Mouse (Mus musculus) layer of hippocampus, postnatal 25 days (tissue): ENCODE measurements around the gene Hmga1b. TPM values are rescaled to one million over a fixed set of nuclear protein-coding genes. Genes with fewer than 3 reads are reported as not detected.
"Not testable (repeated sequence)": the region's sequence is repeated elsewhere in the genome, so short reads cannot be mapped to it uniquely, and the experiment has no call there.

Source experiments
- DNase-seq, 2 experiments: peaks; one replicate each; pipeline ENCODE4 v3.0.0; 2022; ENCODE audit warnings: mixed read lengths in 2 of 2, low spot score in 1 of 2; ENCODE audit errors: extremely low spot score in 1 of 2
- total RNA-seq, 2 experiments: library from RNA; stranded (reverse); gene quantifications; 2 replicates each; pipeline ENCODE4 v1.2.3; 2021

The Hmga1b gene
- total RNA-seq, 2 experiments from 2014 or later: 19.9 to 22.8 TPM

DNA sequence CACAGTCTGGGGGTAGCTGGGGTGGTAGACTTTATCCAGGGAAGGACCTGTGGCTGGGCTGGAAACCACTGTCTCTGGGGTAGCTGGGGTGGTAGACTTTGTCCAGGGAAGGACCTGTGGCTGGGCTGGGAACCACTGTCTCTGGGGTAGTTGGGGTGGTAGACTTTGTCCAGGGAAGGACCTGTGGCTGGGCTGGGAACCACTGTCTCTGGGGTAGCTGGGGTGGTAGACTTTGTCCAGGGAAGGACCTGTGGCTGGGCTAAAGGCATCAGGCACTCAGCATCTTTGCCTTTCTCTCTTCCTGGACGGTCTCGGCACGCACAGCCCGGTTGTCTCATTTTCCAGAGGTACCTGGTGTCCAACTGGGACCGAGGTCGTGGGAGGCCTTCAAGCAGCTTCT, 18.8 kb downstream of the Hmga1b start:
- DNase-seq: not testable (repeated sequence)

DNA sequence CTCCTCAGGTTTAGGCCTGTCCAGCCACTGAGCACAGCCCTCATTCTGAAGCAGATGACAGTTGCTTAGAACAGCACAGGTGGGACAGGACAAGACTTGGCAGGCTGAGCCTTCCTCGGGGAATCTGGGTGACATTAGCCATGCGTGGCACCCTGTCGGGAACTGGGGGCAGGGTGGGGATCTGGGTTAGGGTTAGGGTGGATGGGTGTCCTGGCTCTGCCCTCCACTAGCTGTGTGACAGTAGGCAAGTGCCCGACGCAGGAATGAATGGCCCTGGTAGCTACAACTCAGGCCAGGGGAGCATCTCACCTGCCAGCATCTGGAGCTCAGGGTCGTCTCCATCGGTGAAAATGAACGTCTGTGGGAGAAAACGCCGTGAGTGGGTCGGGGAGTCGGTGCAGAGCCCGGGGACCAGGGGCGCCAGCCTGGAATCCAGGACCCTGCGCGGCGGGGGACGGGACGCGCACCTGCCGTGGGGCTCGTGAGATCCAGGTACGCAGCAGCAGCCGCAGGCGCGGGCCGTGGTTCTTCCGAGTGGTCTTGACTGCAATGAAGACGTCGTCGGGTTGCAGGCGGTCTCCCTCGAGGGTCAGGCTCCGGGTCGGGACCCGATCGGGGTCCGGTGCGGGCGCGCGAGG, 21.0 kb downstream of the Hmga1b start:
- DNase-seq: no peak

DNA sequence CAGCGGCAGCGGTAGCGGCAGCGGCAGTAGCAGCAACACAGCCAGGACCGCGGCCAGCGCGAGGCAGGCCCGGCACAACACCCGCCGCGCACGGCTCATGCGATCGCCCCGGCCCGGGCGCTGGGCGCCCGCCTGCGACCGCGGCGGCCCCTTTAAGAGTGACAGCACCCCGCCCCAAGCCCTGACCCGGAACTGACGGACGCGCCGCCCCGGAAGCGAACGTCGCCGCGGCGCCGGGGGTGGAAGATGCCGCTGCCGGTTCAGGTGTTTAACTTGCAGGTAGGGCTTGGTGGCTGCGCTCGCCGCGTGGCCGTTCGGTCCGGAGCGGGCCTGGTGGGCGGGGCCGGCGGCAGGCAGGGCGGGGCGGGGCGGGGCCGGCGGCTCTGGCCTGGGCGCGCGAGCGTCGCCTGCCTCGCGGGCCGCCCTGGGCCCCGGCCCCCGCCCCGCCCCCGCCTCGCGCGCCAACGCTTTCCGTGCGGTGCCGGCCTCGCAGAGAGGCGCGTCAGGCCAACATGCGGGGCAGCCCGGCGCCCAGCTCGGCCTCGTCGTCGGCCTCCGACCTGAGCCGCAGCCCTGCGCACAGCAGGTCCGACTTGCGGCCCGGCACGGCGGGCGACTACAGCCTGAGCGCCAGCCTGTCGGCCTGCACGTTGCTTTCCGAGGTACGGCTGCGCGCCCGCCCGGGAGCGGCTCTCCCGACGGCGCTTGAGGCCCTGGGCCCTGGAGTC, 21.6 kb downstream of the Hmga1b start, which contains the start of the genes Rfng and Gps1:
TSS of gene Rfng (minus strand) at position 144 of the 728 bp plus-strand sequence.
TSS of gene Gps1 (plus strand) at position 209 of the 728 bp plus-strand sequence.
- peak; percentile 68 to 79 for DNase-seq

- no peak for DNase-seq
Observed at GRCm38 (mm10) chr11:120785145-120785544, 22.6 kb downstream of the Hmga1b start.

- not testable (repeated sequence) for DNase-seq
Observed at GRCm38 (mm10) chr11:120788460-120788859, 25.9 kb downstream of the Hmga1b start.

DNA sequence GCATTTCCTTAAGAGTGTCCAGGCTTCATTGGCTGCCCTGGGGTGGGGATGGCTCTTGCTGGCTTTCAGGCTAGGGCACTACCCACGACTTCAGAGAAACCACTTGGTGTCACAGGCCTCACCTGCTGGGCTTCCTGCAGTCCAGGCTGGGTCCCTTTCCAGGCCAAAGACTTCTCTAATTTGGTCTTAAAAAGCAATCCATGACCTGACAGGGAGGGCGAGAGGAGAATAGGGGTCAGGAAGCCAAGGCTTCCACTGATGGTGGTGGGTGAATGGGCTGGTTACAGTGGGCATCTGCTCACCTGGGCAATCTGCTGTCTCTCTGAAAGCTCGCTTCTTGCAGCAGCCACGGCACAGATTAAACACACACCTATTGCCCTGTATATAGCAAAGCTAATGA, 26.8 kb downstream of the Hmga1b start:
- no peak for DNase-seq

GRCm38 (mm10) chr11:120789810-120790209, 27.2 kb downstream of the Hmga1b start:
- DNase-seq: no peak

DNA sequence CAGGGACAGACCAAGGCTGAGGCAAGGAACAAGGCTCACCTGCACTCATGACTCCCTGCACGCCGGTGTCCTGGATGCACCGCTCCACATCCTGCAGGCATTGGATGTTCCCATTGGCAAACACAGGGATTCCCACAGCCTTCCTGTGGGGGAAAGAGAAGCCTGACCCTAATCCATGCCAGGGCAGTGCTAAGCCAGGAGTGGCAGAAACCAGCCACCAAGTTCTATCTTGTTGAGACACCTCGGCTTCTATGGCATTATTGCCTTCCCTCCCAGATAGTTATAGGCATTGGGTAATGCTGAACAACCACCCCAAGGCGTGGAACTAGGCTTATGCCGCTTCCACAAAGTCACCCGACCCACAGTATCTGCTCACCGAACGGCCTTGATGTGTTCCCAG, 30.1 kb downstream of the Hmga1b start:
- DNase-seq: no peak

- peak; percentile 99 for DNase-seq
Observed at GRCm38 (mm10) chr11:120795756-120796613, 33.4 kb downstream of the Hmga1b start, which contains the start of gene Dus1l. Dus1l (minus strand) TSS chr11:120796403.

DNA sequence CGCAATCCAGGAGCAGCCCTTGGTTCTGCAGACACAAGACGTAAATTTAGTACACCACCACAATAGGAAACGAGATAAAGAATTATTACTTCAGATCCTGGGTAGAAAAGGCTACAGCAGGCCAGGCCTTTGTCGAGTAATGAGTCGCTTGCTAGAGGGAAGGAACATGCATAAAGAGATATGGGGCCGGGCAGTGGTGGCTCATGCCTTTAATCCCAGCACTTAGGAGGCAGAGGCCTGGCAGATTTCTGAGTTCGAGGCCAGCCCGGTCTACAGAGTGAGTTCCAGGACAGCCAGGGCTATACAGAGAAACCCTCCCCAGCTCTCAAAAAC, 34.0 kb downstream of the Hmga1b start:
- no peak for DNase-seq

- DNase-seq: no peak
Observed at GRCm38 (mm10) chr11:120798244-120798643, 35.6 kb downstream of the Hmga1b start.

DNA sequence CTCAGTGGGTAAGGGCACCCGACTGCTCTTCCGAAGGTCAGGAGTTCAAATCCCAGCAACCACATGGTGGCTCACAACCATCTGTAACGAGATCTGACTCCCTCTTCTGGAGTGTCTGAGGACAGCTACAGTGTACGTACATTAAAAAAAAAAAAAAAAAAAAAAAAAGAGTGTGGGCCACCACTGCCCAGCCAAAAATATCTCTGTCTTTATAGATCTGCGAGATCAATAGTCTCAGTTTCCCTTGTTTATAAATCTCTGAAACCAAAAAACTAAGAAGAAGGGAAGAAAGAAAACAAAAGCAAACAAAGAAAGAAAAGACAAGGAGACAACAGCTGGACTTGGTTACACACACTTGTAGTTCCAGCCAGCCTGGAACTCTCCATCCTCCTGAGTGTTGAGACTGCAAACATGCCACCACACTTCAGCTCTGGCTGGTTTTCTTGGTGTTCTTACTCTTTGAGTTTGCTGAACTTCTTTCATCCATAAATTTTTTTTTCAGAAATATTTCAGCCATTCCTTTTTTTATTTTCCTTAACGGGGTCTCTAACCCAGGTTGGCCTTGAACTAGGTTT, 36.8 kb downstream of the Hmga1b start:
- no peak for DNase-seq

DNA sequence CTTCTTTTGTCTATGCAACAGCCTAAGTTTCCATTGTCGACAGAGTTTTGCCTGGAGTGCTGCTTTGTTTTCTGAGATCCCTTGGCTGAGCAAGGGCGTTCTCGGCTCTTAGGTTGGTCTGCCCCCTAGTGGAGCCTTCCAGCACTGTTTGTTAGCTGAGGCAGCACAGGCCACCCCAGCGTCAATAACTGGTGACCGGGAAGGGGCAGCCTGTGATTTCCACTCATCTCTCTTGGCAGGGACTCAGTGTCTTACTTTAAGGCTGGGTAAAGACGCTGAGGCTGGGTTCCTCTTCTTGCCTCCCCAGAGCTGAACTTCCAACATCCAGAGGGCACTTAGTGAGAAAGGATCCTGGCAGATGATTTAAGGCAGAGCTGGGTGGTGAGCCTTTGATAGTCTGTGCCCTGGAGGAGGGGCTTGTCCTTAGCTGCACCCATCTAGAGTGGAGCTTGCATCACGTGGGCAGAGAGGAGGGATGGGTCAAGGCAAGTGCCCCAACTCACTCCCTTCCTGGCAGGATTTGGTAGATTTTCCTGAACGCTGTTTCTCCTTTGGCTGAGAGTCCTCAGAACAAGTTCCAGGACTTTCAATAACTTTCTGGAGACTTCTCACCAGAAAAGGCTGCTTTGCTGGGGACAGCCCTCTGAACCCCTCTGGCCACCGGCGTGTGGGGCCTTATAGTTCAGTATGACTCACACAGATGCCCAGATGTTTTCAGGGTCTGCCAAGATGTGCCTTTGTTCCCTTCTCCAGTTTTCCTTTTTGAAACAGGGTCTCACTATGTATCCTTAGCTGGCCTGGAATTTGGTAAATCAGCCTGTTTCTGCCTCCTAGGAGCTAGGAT, 37.7 kb downstream of the Hmga1b start:
- DNase-seq: peak; percentile 69 to 94

GRCm38 (mm10) chr11:120804274-120804673, 41.7 kb downstream of the Hmga1b start:
- no peak for DNase-seq

- no peak for DNase-seq
Observed at GRCm38 (mm10) chr11:120804769-120805168, 42.2 kb downstream of the Hmga1b start.

- DNase-seq: no peak
Observed at GRCm38 (mm10) chr11:120805375-120806298, 43.0 kb downstream of the Hmga1b start.

DNA sequence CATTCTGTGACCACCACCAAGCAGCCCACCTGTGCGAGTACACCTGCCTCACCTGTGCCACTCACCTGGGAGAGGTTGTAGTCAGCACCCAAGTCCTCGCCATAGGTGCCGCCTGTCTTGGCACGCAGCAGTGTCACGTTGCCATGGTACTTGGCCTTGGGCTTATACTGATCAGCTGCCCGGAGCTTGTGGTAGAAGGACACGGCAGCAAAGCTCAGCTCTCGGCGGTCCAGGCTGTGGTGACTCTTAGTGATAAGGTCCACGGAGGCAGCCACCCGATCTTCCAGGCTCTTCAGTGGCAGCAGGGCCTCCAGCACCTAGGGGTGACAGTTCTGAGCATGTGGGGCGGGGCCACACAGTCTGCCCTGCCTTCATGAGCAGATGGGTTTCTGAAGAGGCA, 45.4 kb downstream of the Hmga1b start:
- DNase-seq: no peak

DNA sequence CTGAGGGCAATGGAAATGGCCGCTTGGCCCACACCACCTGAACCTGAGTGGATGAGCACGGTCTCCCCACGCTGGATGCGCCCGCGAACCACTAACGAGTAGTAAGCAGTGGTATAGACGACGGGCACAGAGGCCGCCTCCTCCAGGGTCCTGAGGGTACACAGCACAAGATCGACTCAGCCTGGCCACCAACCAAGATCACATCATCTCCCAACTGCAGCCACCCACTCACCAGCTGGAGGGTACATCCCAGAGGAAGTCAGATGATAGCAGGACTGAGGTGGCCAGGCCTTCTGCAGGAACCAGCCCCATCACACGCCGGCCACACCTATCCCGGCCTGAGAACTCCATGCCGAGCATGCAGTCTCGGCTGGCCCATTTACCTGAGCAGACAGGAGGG, 49.5 kb downstream of the Hmga1b start:
- peak in 1 of 2 experiments; percentile 15 for DNase-seq
